Comparison of ENCODE assay signal across 9 mouse cellular contexts in genomic region chr2:91961901-91962761, GRCm38 (mm10). TPM values are rescaled to one million over a fixed set of nuclear protein-coding genes. Genes with fewer than 3 reads are reported as not detected.
DNase-seq lines count a peak whose midpoint lies in the region; ATAC-seq and TF ChIP-seq lines count a peak whose summit lies in the region.
"Had no signal": no experiment of that assay in that cellular context is flagged by ENCODE, and none has a peak within 500 bp of the region (broad histone marks: within the 10 kb centered on the region; RNA-seq: fewer than 3 reads in every experiment).

No protein-coding gene starts in this region.

- peak overlapping the region; percentile 84 for H3K9ac ChIP-seq in CH12.LX (ENCODE audit: insufficient read depth, low read depth)
- H3K9ac ChIP-seq in heart, postnatal 0 days (replicated peaks; ENCODE audit: low read depth, low read length): peak overlapping the region; percentile 84; the same call in 1 of the 2 replicates
- H3K9ac ChIP-seq in limb, embryonic 13.5 days: peak overlapping the region; percentile 93
- 0 out of 2 replicates have a peak overlapping the region, but pooled peaks have one; percentile 6 for H3K9ac ChIP-seq in stomach, embryonic 15.5 days

- TF ChIP-seq CTCF in cerebellum, adult 2 months (IDR thresholded peaks at IDR 0.05; ENCODE audit: borderline replicate concordance, insufficient read depth, low read depth, low read length): no peak
- no peak for TF ChIP-seq CTCF in CH12.LX (conservative IDR thresholded peaks at IDR 0.05 in 1 of 2, IDR thresholded peaks at IDR 0.05 in 1 of 2; ENCODE audit: low read depth in 2 of 2, low read length in 2 of 2)
- TF ChIP-seq CTCF in heart, postnatal 0 days (IDR thresholded peaks at IDR 0.05; ENCODE audit: low read depth): no peak

- dilution Hi-C loops in CH12.LX (cut with MboI; ENCODE audit: extremely low pct_ligation_motif_present, extremely low pct_unique_long_range_greater_than_20kb, low sequenced_read_pairs): no loop called here

- peaks cover 28% of the 10 kb centered on the region for H3K79me2 ChIP-seq in CH12.LX (replicated peaks; ENCODE audit: control insufficient read depth, extremely low read depth, insufficient read depth, poor library complexity, severe bottlenecking)

- peaks cover 0 to 38% of the 10 kb centered on the region in 2 experiments for H3K36me3 ChIP-seq in CH12.LX (replicated peaks in 1 of 2; ENCODE audit: control insufficient read depth in 1 of 2, insufficient read depth in 1 of 2, low read length in 1 of 2)
- H3K36me3 ChIP-seq in heart, postnatal 0 days (replicated peaks; ENCODE audit: control insufficient read depth, insufficient read depth, low read length): no peaks in the 10 kb centered on the region
- 0 out of 2 replicates have a peak, but pooled peaks cover 6% of the 10 kb centered on the region for H3K36me3 ChIP-seq in limb, embryonic 13.5 days
- H3K36me3 ChIP-seq in stomach, embryonic 15.5 days: no peaks in the 10 kb centered on the region

- no peak for TF ChIP-seq EP300 in CH12.LX (IDR thresholded peaks at IDR 0.05; ENCODE audit: low read length)
- no peak for TF ChIP-seq EP300 in heart, postnatal 0 days (IDR thresholded peaks at IDR 0.05; ENCODE audit: low read depth)

- DNase-seq in cerebellum, adult 2 months: peak in 1 of 2 experiments; percentile 62
- DNase-seq in cerebellum, postnatal 4 days (ENCODE audit: low spot score in 2 of 2): no peak
- DNase-seq in CH12.LX (ENCODE audit: extremely low read depth): no peak
- DNase-seq in heart, postnatal 0 days (ENCODE audit: low spot score): no peak
- no peak for DNase-seq in gastrocnemius, adult 18-20 months (ENCODE audit: low spot score)
- DNase-seq in right cerebral cortex, adult 18-20 months: no peak

- peaks cover 33% of the 10 kb centered on the region for H3K4me1 ChIP-seq in cerebellum, adult 2 months (ENCODE audit: control insufficient read depth, insufficient read depth, low read length)
- peaks cover 15 to 75% of the 10 kb centered on the region in 2 experiments for H3K4me1 ChIP-seq in CH12.LX (ENCODE audit: control insufficient read depth in 1 of 2, insufficient read depth in 2 of 2)
- peaks cover 37% of the 10 kb centered on the region for H3K4me1 ChIP-seq in heart, postnatal 0 days (ENCODE audit: control insufficient read depth, insufficient read depth)
- H3K4me1 ChIP-seq in limb, embryonic 13.5 days: peaks cover 48% of the 10 kb centered on the region
- H3K4me1 ChIP-seq in stomach, embryonic 15.5 days: peaks cover 46% of the 10 kb centered on the region

- no peak for TF ChIP-seq RAD21 in CH12.LX (IDR thresholded peaks at IDR 0.05; ENCODE audit: low read depth, low read length)

- in situ Hi-C loops in CH12.LX (cut with MboI; ENCODE audit: low pct_ligation_motif_present, low pct_unique_long_range_greater_than_20kb, low sequenced_read_pairs): no loop called here

- peak overlapping the region; percentile 96 for H3K27ac ChIP-seq in cerebellum, adult 2 months (ENCODE audit: insufficient read depth, low read length)
- no peak overlapping the region for H3K27ac ChIP-seq in CH12.LX (ENCODE audit: insufficient read depth, low read depth)
- peak overlapping the region; percentile 56; the same call in 1 of the 2 replicates for H3K27ac ChIP-seq in heart, postnatal 0 days (ENCODE audit: low read depth)
- H3K27ac ChIP-seq in limb, embryonic 13.5 days: no peak overlapping the region
- H3K27ac ChIP-seq in stomach, embryonic 15.5 days: peak overlapping the region; percentile 82

- peak overlapping the region; percentile 100 for H3K4me3 ChIP-seq in cerebellum, adult 2 months (replicated peaks; ENCODE audit: insufficient read depth, low read depth, low read length)
- peak overlapping the region; percentile 72 to 91 (median 84) for H3K4me3 ChIP-seq in CH12.LX (replicated peaks in 1 of 3; ENCODE audit: low read depth in 2 of 3, low read length in 2 of 3, poor library complexity in 1 of 3)
- H3K4me3 ChIP-seq in heart, postnatal 0 days (ENCODE audit: low read depth, low read length): peak overlapping the region; percentile 76
- peak overlapping the region; percentile 91 for H3K4me3 ChIP-seq in limb, embryonic 13.5 days
- H3K4me3 ChIP-seq in stomach, embryonic 15.5 days (replicated peaks): peak overlapping the region; percentile 81

- H3K4me2 ChIP-seq in CH12.LX (ENCODE audit: insufficient read depth, low read depth, poor library complexity, severe bottlenecking): peak overlapping the region; percentile 92
- peak overlapping the region; percentile 85 for H3K4me2 ChIP-seq in heart, postnatal 0 days (ENCODE audit: low read depth, low read length)
- peak overlapping the region; percentile 87 for H3K4me2 ChIP-seq in limb, embryonic 13.5 days (replicated peaks)
- H3K4me2 ChIP-seq in stomach, embryonic 15.5 days: peak overlapping the region; percentile 73

- ATAC-seq in heart, postnatal 0 days (ENCODE audit: insufficient read depth, low read depth): no peak
- no peak for ATAC-seq in limb, embryonic 13.5 days (ENCODE audit: low FRiP score, low read depth)
- ATAC-seq in stomach, embryonic 15.5 days (ENCODE audit: insufficient read depth, low FRiP score, low read depth): no peak

- 0 out of 2 replicates have a peak, but pooled peaks have one; percentile 11 for TF ChIP-seq POLR2A in cerebellum, adult 2 months (IDR thresholded peaks at IDR 0.05; ENCODE audit: borderline replicate concordance, insufficient read depth, low read length)
- TF ChIP-seq POLR2A in CH12.LX (IDR thresholded peaks at IDR 0.05; ENCODE audit: low read depth, low read length): no peak

- WGBS in cerebellum, adult 2 months: 7% methylated on average over 4 of the region's 4 CpGs
- WGBS in heart, postnatal 0 days: 48% methylated on average over 4 of the region's 4 CpGs
- 51% methylated on average over 4 of the region's 4 CpGs for WGBS in limb, embryonic 13.5 days
- 41% methylated on average over 4 of the region's 4 CpGs for WGBS in stomach, embryonic 15.5 days

- no peaks in the 10 kb centered on the region for H3K9me3 ChIP-seq in CH12.LX (replicated peaks; ENCODE audit: low read length)
- no peaks in the 10 kb centered on the region for H3K9me3 ChIP-seq in heart, postnatal 0 days (replicated peaks; ENCODE audit: control insufficient read depth, low read length)
- H3K9me3 ChIP-seq in limb, embryonic 13.5 days: no peaks in the 10 kb centered on the region
- H3K9me3 ChIP-seq in stomach, embryonic 15.5 days: no peaks in the 10 kb centered on the region

- H3K27me3 ChIP-seq in cerebellum, adult 2 months (ENCODE audit: control insufficient read depth, insufficient read depth, low read length): no peaks in the 10 kb centered on the region
- H3K27me3 ChIP-seq in CH12.LX (replicated peaks): peaks cover 5% of the 10 kb centered on the region
- no peaks in the 10 kb centered on the region for H3K27me3 ChIP-seq in heart, postnatal 0 days (ENCODE audit: control insufficient read depth, insufficient read depth, low read length)
- H3K27me3 ChIP-seq in limb, embryonic 13.5 days: no peaks in the 10 kb centered on the region
- H3K27me3 ChIP-seq in stomach, embryonic 15.5 days (replicated peaks): no peaks in the 10 kb centered on the region

TF ChIP-seq in CH12.LX, 34 proteins besides CTCF, POLR2A, EP300 and RAD21 (continues in another document):
- no peak for TF ChIP-seq ZKSCAN1 (IDR thresholded peaks at IDR 0.05; ENCODE audit: borderline replicate concordance, low read depth, low read length)
- TF ChIP-seq ZNF384 (IDR thresholded peaks at IDR 0.05; ENCODE audit: low read depth, low read length): peak; percentile 83

RNA-seq across cellular contexts. Expression of gene Dgkz, which starts 13.5 kb away (rescaled TPM):
- polyA plus RNA-seq in cerebellum, adult 2 months (2012; rRNA removed): 716 and 832 TPM in 2 replicates
- total RNA-seq in CH12.LX (2012; rRNA removed) (50.3 and 50.4 TPM in 2 replicates), CH12.LX (2014; rRNA removed) (32.3 and 38.6 TPM in 2 replicates)
- polyA plus RNA-seq in CH12.LX (2012; ENCODE audit: insufficient read length, low read depth): 53.9 and 60.2 TPM in 2 replicates
- 77.0 and 77.9 TPM in 2 replicates for total RNA-seq in heart, postnatal 0 days (2014; rRNA removed; ENCODE audit: low replicate concordance)
- polyA plus RNA-seq in heart, postnatal 0 days (2015; fragmentation: Nextera tagmentation; extraction: Ambion mirVana): 24.0 and 26.2 TPM in 2 replicates
- 33.0 and 34.0 TPM in 2 replicates for polyA plus RNA-seq in limb, embryonic 13.5 days (2015; fragmentation: Nextera tagmentation; extraction: Ambion mirVana)
- 50.9 and 51.1 TPM in 2 replicates for polyA plus RNA-seq in stomach, embryonic 15.5 days (2015; fragmentation: Nextera tagmentation; extraction: Ambion mirVana)
- total RNA-seq in gastrocnemius, adult 18-20 months (2021): 10 to 100 TPM; 29.0 to 32.7 TPM

RNA-seq across cellular contexts. Expression of gene Gm9821, which starts 16.6 kb away (rescaled TPM):
- not detected in 2 replicates for polyA plus RNA-seq in cerebellum, adult 2 months (2012; rRNA removed)
- total RNA-seq in CH12.LX (2012; rRNA removed) (0.25 TPM in 2 replicates), CH12.LX (2014; rRNA removed) (not detected in 2 replicates)
- 3.8 TPM in 2 replicates for polyA plus RNA-seq in CH12.LX (2012; ENCODE audit: insufficient read length, low read depth)
- total RNA-seq in heart, postnatal 0 days (2014; rRNA removed; ENCODE audit: low replicate concordance): not detected in 2 replicates
- polyA plus RNA-seq in heart, postnatal 0 days (2015; fragmentation: Nextera tagmentation; extraction: Ambion mirVana): 0.89 and 0.93 TPM in 2 replicates
- 0.27 and 0.61 TPM in 2 replicates for polyA plus RNA-seq in limb, embryonic 13.5 days (2015; fragmentation: Nextera tagmentation; extraction: Ambion mirVana)
- polyA plus RNA-seq in stomach, embryonic 15.5 days (2015; fragmentation: Nextera tagmentation; extraction: Ambion mirVana): 0.66 and 0.71 TPM in 2 replicates
- not detected for total RNA-seq in gastrocnemius, adult 18-20 months (2021)

RNA-seq across cellular contexts. Expression of gene Mdk, which starts 30.0 kb away (rescaled TPM):
- 77.8 and 78.9 TPM in 2 replicates for polyA plus RNA-seq in cerebellum, adult 2 months (2012; rRNA removed)
- total RNA-seq in CH12.LX (2012; rRNA removed) (0.25 and 0.38 TPM in 2 replicates), CH12.LX (2014; rRNA removed) (0.34 TPM in 1 of 2 replicates, not detected in the other)
- 2.4 and 3.1 TPM in 2 replicates for polyA plus RNA-seq in CH12.LX (2012; ENCODE audit: insufficient read length, low read depth)
- total RNA-seq in heart, postnatal 0 days (2014; rRNA removed; ENCODE audit: low replicate concordance): 18.5 and 48.2 TPM in 2 replicates
- 100 and 119 TPM in 2 replicates for polyA plus RNA-seq in heart, postnatal 0 days (2015; fragmentation: Nextera tagmentation; extraction: Ambion mirVana)
- 1,939 and 1,982 TPM in 2 replicates for polyA plus RNA-seq in limb, embryonic 13.5 days (2015; fragmentation: Nextera tagmentation; extraction: Ambion mirVana)
- polyA plus RNA-seq in stomach, embryonic 15.5 days (2015; fragmentation: Nextera tagmentation; extraction: Ambion mirVana): 587 and 735 TPM in 2 replicates
- 1 to 10 TPM in 1 of 2 experiments, under 1 TPM in 1; 0.82 to 1.7 TPM for total RNA-seq in gastrocnemius, adult 18-20 months (2021)
- total RNA-seq: hematopoietic stem cell, adult 5-6 weeks had no signal

RNA-seq across cellular contexts. Expression of gene Chrm4, which starts 35.1 kb away (rescaled TPM):
- 2.0 TPM in 2 replicates for polyA plus RNA-seq in cerebellum, adult 2 months (2012; rRNA removed)
- total RNA-seq in CH12.LX (2012; rRNA removed) (13.9 and 15.1 TPM in 2 replicates), CH12.LX (2014; rRNA removed) (9.2 and 10.0 TPM in 2 replicates)
- polyA plus RNA-seq in CH12.LX (2012; ENCODE audit: insufficient read length, low read depth): 10.4 and 14.4 TPM in 2 replicates
- 0.27 TPM in 1 of 2 replicates, not detected in the other for total RNA-seq in heart, postnatal 0 days (2014; rRNA removed; ENCODE audit: low replicate concordance)
- polyA plus RNA-seq in heart, postnatal 0 days (2015; fragmentation: Nextera tagmentation; extraction: Ambion mirVana): not detected in 2 replicates
- polyA plus RNA-seq in limb, embryonic 13.5 days (2015; fragmentation: Nextera tagmentation; extraction: Ambion mirVana): 0.38 and 0.78 TPM in 2 replicates
- 0.21 and 0.27 TPM in 2 replicates for polyA plus RNA-seq in stomach, embryonic 15.5 days (2015; fragmentation: Nextera tagmentation; extraction: Ambion mirVana)
- total RNA-seq in gastrocnemius, adult 18-20 months (2021): not detected
- total RNA-seq: hematopoietic stem cell, adult 5-6 weeks had no signal

Comparison
In these comparisons a context has a peak if more than half of its experiments do, and no peak if none do; other contexts are left out.
1. H3K27ac ChIP-seq: peak in cerebellum, adult 2 months (single experiment), heart, postnatal 0 days (single experiment) and stomach, embryonic 15.5 days (single experiment); none in CH12.LX (single experiment) and limb, embryonic 13.5 days (single experiment).
2. H3K9ac ChIP-seq: peak in every context shown above with its lines; median percentile 93 in limb, embryonic 13.5 days; 84 in CH12.LX; 84 in heart, postnatal 0 days; 6 in stomach, embryonic 15.5 days.
3. RNA of gene Dgkz, which starts 13.5 kb away (polyA plus RNA-seq): 716 to 832 TPM in cerebellum, adult 2 months; 53.9 to 60.2 TPM in CH12.LX, 50.9 to 51.1 TPM in stomach, embryonic 15.5 days, 33.0 to 34.0 TPM in limb, embryonic 13.5 days and 24.0 to 26.2 TPM in heart, postnatal 0 days; every median in the first group is over 10 times any median in the second.
4. RNA of gene Mdk, which starts 30.0 kb away (polyA plus RNA-seq): 1,939 to 1,982 TPM in limb, embryonic 13.5 days, 587 to 735 TPM in stomach, embryonic 15.5 days, 100 to 119 TPM in heart, postnatal 0 days and 77.8 to 78.9 TPM in cerebellum, adult 2 months; 2.4 to 3.1 TPM in CH12.LX; every median in the first group is over 10 times any median in the second.
5. Peak in every context shown above with its lines, with median percentiles within 50 percentile points of each other: H3K4me3 ChIP-seq and H3K4me2 ChIP-seq.